Mouse (Mus musculus): ENCODE data around the gene Stambpl1.

GRCm38 (mm10) chr19:34169121-34169520 is 22.9 kb upstream of the Stambpl1 start:
- TF ChIP-seq ZC3H11A (IDR thresholded peaks at IDR 0.05; ENCODE audit: low read depth, low read length) (no peak), CTCF (IDR thresholded peaks at IDR 0.05 in 2 of 3, conservative IDR thresholded peaks at IDR 0.05 in 1 of 3; ENCODE audit: control insufficient read depth in 1 of 3, insufficient read depth in 1 of 3, low read depth in 2 of 3, low read length in 3 of 3, poor library complexity in 1 of 3, severe bottlenecking in 1 of 3) (no peak), GATA1 (IDR thresholded peaks at IDR 0.05; ENCODE audit: low read depth, low read length) (no peak), EP300 (IDR thresholded peaks at IDR 0.05; ENCODE audit: low read depth in 1 of 2, low read length in 2 of 2) (no peak)
